Mouse (Mus musculus) cortical plate, adult 2 months (tissue): ENCODE results near the gene Best1.

ENCODE experiments used
- CTCF ChIP-seq: fragments of 200-500 bp; IDR thresholded peaks from 2 replicates; pipeline ENCODE4 v1.5.1; 2011; ENCODE audit warnings: mild to moderate bottlenecking, control low read depth, low read length; ENCODE audit not compliant: insufficient read depth; ENCODE audit errors: extremely low read depth
- POLR2A ChIP-seq: fragments of 200-500 bp; IDR thresholded peaks from 2 replicates; pipeline ENCODE4 v1.6.1; 2011; ENCODE audit warnings: mild to moderate bottlenecking, low read length, control low read depth; ENCODE audit not compliant: insufficient read depth; ENCODE audit errors: extremely low read depth

GRCm38 (mm10) chr19:10019214-10019760 is 17.9 kb upstream of the Best1 start:
- no peak for TF ChIP-seq CTCF
- no peak for TF ChIP-seq POLR2A
